Mouse (Mus musculus): ENCODE data around the gene Gm49378.

- no peak; the same call in 1 of the 2 replicates for TF ChIP-seq POLR2A (IDR thresholded peaks at IDR 0.05; ENCODE audit: low read depth, low read length)
- no peak for TF ChIP-seq CTCF (IDR thresholded peaks at IDR 0.05; ENCODE audit: extremely low read depth, insufficient read depth, insufficient read length, insufficient replicate concordance)
These were observed 2.1 kb downstream of the Gm49378 start, which contains the start of gene Ipo4 for GRCm38 (mm10) chr14:55635523-55636007.
